Mouse (Mus musculus) right cerebral cortex, postnatal 36 days (tissue): ENCODE results near the gene Podxl.
"Not testable (repeated sequence)": the region's sequence is repeated elsewhere in the genome, so short reads cannot be mapped to it uniquely, and the experiment has no call there.

ENCODE experiments used
- DNase-seq, 2 experiments: peaks; one replicate each; pipeline ENCODE4 v3.0.0; 2022; ENCODE audit warnings: low spot score in 2 of 2, mixed read lengths in 1 of 2

Gene Podxl

GRCm38 (mm10) chr6:31567200-31567599 lies 3.4 kb upstream of the Podxl start:
- DNase-seq = no peak

GRCm38 (mm10) chr6:31564901-31565391 lies 1.2 kb upstream of the Podxl start:
- DNase-seq = no peak

- DNase-seq = no peak
These were observed 376 bp upstream of the Podxl start for GRCm38 (mm10) chr6:31564182-31564531.

- DNase-seq = no peak
These were observed 1.3 kb downstream of the Podxl start for GRCm38 (mm10) chr6:31562371-31563080.

- not testable (repeated sequence) for DNase-seq
These were observed 1.8 kb downstream of the Podxl start for GRCm38 (mm10) chr6:31561948-31562347.

GRCm38 (mm10) chr6:31560138-31560959 lies 3.4 kb downstream of the Podxl start:
- no peak for DNase-seq

GRCm38 (mm10) chr6:31556460-31557100 lies 7.2 kb downstream of the Podxl start:
- DNase-seq = no peak

GRCm38 (mm10) chr6:31550876-31551532 lies 12.8 kb downstream of the Podxl start:
- DNase-seq = no peak

GRCm38 (mm10) chr6:31549361-31550051 lies 14.3 kb downstream of the Podxl start:
- DNase-seq = no peak

GRCm38 (mm10) chr6:31544318-31544717 lies 19.5 kb downstream of the Podxl start:
- no peak for DNase-seq

GRCm38 (mm10) chr6:31540018-31540417 lies 23.8 kb downstream of the Podxl start:
- no peak for DNase-seq

GRCm38 (mm10) chr6:31538112-31538511 lies 25.7 kb downstream of the Podxl start:
- DNase-seq = no peak

GRCm38 (mm10) chr6:31537193-31537592 lies 26.6 kb downstream of the Podxl start:
- no peak for DNase-seq

GRCm38 (mm10) chr6:31534705-31535104 lies 29.1 kb downstream of the Podxl start:
- DNase-seq = no peak

GRCm38 (mm10) chr6:31531880-31532279 lies 31.9 kb downstream of the Podxl start:
- DNase-seq = no peak

GRCm38 (mm10) chr6:31528339-31528738 lies 35.4 kb downstream of the Podxl start:
- DNase-seq = no peak

- peak in 1 of 2 experiments; percentile 60 for DNase-seq
These were observed 35.9 kb downstream of the Podxl start for GRCm38 (mm10) chr6:31527897-31528296.

GRCm38 (mm10) chr6:31526929-31527328 lies 36.9 kb downstream of the Podxl start:
- no peak for DNase-seq

GRCm38 (mm10) chr6:31525231-31525900 lies 38.4 kb downstream of the Podxl start:
- no peak for DNase-seq

GRCm38 (mm10) chr6:31524647-31525046 lies 39.1 kb downstream of the Podxl start:
- no peak for DNase-seq

GRCm38 (mm10) chr6:31524121-31524520 lies 39.7 kb downstream of the Podxl start:
- no peak for DNase-seq
